Mouse (Mus musculus) thymus, postnatal 0 days (tissue): ENCODE data around the gene Mta3. TPM values are rescaled to one million over a fixed set of nuclear protein-coding genes. Genes with fewer than 3 reads are reported as not detected.

Experiments
- DNase-seq: peaks from one replicate; pipeline ENCODE4 v3.0.0-alpha.2; 2015; ENCODE audit warnings: low spot score
- polyA plus RNA-seq: library from polyadenylated mRNA; unstranded; fragments of >200 nt; fragmentation: Nextera tagmentation; extraction: Ambion mirVana; gene quantifications from 2 replicates; pipeline ENCODE4 v1.2.1, GENCODE M21; 2015

Mta3 gene
- polyA plus RNA-seq, 1 experiment from 2014 or later: 67.0 TPM

DNA sequence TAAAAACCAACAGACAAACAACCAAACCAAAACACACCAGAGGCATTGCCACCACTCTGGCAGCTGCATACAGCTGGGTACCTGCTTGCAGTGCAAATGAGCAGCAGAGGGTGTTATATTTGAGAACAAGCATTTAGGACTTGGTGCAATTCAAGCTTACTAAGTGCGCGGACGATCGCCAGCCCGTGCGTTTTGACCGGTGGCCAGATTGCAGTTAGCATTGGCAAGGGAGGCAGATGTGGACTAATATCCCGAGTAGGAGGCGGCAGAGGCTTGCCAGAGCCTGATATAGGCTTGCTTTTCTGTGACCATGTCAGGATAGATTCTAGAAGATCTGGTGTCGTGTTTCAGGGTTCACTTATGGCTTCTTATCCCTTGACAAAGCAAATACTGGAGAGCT lies 52.1 kb downstream of the Mta3 start:
- no peak for DNase-seq

DNA sequence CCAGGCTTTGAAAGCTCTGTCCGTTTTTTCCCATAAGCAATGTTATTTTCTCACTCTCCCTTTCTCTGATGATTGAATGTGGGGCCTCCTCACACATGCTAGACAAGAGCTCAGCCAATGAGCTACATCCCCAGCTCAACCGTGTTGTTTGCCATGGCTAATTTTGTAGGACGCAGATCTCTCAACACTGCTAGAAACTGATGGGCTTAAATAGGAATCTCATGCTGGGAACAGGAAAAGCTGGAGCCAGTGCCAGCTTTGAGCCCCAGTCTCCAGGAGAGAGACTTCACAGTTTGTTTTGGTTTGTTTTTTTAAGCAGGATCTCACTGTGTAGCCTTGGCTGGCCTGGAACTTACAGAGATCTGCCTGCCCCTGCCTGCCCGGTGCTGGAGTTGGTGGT lies 53.6 kb downstream of the Mta3 start:
- no peak for DNase-seq

DNA sequence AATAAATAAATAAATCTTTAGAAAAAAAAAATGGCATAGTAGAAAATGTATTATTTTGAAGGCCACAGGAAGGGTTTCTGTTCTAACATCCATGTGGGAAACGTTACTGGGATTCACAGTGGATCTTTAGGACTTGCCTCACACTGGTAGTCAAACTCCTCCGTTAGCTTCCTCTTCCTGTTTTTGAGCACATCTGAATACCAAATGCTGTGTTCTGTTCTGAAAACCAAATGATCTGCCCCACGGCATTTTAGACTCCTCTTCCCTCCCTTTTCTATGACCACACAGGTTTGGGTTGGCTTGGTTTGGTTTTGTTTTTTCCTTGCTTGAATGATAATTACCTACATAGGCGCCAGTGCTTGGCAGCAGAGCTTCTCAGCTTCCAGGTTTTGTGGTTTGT lies 58.6 kb downstream of the Mta3 start:
- no peak for DNase-seq

DNA sequence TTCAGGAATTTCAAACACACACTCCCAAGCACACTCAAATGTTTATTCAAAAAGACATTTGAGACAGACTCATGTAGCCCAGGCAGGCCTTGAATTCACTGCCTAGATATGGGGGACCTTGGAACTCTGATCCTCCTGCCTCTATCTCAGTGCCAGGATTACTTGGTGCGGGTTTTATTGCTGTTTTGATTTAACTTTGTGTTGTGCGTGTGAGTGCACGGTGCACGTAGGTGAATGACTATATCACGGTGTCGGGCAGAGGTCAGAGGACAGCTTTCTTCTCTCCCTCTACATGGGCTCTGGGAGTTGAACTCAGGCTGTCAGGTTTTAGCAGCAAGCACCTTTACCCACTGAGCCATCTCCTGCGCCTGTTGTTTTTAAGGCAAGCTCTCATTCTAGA lies 61.1 kb downstream of the Mta3 start:
- DNase-seq: no peak

DNA sequence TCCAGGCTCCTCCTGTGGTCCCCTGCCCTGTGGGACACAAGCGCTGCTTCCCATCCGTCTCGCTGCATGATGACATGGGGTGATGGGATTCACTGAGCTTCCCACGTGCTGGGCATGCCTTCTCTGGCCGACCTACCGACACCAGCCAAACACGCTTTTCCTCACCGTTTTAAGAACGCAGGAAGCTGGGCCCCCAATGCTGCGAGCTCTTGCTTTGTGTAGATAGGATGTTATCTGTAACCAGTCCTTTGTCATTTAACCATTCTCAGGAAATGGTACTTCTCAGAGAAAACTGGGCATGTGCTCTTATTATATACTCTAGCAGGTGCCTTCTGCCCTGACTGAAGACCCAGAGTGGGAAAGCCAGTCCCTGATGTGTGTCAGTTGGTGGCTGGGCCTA lies 62.3 kb downstream of the Mta3 start:
- peak; percentile 47 for DNase-seq

DNA sequence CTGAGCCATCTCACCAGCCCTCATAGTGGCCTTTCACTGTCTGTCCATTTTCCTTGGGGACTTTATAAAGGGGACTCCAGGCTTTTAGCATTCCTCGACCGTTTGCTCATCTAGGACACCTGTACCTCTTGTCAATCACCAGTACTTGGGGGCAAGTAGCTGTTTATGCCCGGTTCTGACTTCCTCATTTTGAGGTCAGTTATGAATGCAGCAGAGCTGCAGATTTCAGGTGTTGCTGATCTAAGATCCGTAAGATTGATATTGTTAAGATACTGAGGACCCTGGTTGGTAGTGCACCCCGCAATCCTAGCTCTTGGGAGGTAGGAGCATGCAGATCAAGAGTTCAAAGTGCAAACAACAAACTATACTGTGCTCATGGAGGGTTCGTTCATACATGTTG lies 64.4 kb downstream of the Mta3 start:
- DNase-seq: no peak

DNA sequence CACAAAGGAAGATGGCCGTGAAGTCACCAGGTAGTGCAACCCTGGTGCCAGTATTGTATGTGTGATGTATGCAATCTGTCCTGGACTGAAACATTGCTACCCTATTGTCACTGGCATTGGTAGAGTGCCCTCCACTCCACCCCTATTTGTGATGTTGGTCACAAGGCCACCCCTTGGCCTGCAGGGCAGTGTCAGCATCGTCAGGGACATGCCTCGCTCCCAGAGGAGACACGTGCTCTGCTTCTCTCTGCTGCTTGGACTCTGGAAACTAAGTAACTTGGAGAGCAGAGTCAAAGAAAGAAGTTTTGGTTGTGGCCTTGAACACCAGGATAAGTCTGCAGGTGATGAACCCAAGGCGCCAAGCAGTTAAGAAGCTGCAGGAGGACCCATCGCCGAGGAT lies 65.0 kb downstream of the Mta3 start:
- DNase-seq: peak; percentile 31

DNA sequence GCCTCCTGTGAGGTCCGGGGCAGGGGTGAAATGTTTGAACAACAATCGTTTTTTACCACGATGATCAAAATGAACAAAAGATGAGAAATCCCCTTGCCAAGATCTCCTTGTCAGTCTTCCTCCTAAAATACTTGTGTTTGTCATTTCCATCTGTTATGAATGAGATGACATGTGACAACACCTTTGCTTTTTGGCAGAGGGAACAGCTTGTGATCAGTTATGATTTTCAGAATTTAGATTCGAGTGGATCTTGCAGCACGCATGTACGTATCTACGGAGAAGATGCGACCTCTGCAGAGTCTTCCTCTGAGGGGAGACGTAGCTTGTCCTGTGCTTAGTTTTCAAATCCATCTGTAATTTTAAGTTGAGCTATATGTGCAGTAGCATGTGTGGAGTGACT lies 66.1 kb downstream of the Mta3 start:
- DNase-seq: peak; percentile 18

DNA sequence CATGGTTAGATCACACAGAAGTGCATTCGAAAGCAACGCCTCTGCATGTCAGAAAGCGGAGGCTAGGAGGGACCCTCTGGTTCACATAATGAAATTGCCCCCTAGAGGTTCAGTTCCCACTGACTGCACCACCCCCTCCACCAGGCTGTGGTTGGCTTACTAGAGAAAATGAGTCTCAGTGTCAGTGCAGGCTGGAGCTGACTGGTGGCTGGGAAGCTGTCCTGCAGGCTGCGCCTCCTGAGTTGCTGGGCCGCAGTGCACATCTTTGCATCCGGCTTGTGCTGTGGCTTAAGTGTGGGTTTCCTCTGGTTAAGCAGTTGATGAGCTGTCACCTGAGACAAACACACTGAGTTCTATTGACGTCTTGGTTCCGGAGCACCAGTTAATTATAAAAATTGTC lies 66.7 kb downstream of the Mta3 start:
- peak; percentile 90 for DNase-seq

DNA sequence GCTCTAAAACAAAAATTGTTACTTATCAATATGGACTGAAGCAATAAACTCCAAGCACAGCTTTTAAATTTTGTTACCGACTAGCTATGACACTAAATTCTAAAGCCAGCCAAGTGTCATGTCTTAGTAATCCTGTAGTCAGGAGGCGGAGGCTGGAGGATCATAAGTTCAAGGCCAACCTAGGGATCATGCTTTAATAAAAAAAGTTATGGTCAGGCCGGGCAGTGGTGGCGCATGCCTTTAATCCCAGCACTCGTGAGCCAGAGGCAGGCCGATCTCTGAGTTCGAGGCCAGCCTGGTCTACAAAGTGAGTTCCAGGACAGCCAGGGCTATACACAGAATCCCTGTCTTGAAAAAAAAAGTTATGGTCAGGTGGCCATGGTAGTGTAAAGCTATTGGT lies 71.0 kb downstream of the Mta3 start:
- no peak for DNase-seq

DNA sequence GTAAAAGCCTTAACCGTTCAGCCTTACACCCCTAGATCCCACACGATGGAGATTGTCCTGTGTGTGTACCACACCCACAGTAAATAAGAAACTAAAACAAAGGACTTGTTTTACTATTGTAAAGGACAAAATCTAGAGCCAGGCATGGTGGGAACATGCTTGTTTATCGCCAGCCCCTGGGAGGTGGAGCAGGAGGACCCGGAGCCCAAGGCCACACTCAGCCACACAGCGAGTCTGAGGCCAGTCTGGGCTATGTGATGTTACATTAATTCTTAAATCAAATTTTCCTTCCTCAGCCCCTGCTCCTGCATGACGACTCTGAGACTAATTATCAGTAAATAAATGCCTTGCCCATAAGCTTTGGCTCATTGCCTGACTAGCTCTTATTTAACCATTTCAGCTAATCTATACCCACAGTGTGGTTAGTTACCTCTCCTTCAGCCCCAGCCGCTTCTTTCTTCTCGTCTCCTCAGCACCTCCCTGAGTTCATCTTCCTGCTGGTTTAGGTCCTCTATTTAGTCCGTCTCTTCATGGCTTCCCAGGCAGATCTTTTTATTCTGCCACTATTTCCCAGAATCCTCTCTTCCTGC lies 71.6 kb downstream of the Mta3 start:
- no peak for DNase-seq

DNA sequence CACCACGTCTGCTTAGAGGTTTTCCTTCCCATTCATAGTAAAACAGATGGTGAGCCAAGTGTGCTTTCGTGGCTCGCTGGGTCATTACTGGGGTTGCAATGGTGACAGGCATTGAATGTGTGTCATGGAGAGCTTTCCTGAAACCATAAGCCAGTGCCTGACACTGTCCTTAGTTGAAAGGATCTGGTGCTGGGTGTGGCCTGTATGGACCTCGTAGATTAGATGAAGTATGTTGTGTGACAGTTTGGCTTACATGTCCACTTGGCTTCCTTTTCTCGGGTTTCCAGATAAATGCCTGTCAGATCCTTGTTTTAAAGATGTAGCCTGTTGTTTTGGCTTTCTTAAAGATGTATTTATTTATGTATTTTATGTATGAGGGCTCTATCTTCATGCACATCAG lies 74.3 kb downstream of the Mta3 start:
- no peak for DNase-seq

DNA sequence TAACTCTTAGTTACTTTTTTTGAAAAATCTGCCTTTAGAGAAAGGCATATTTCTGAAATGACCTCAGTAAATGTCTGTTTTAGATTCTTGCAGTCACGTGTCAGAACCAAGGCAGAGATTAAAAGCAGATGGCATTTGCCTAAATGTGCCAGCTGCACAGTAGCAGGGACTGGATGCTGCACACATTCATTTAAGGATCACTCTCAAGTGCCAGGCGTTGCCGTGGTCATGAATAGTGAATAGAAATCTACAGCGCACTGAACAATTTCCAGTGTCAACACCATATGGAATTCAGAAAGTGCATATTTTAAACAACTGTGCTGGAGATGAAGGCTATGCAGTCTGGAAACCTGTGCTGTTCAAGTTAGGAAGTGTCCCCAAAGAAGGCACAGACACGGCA lies 76.8 kb downstream of the Mta3 start:
- DNase-seq: no peak

DNA sequence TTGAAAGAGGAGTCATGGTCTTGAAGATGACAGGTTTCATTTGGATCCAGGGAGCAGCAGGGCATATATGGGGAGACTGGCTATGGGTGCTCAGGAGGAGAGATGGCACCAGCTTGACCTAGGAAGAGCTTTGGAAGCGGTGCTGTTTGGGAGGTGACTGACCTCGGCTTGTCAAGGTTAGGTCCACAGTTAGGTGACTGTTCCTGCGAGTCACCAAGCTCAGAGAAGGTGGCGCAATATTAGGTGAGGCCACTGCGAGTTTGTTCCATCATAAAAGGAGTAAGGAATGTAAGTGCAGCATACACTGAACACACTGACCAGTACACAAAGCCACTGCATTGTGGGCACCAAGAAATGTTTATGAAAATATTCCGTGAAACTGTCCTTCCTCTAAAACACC lies 80.5 kb downstream of the Mta3 start:
- no peak for DNase-seq

DNA sequence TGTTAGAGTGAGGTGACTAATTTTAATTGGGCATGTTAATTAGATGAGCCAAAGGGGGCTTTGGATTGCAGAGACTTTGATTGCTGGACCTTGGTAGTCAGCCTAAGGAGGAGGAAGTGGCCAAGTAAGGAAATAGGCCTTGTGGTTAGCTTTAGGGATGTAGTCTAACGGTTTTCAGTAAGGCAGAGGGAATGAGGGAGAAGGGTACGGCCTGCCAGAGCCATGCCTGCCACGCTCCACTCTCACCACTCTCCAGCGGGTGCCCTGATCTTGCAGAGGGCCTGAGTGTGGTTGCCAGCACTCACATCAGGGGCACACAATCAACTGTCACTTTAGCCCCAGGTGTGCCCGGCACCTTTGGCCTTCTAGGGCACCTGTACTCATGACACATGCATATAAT lies 84.2 kb downstream of the Mta3 start:
- no peak for DNase-seq

DNA sequence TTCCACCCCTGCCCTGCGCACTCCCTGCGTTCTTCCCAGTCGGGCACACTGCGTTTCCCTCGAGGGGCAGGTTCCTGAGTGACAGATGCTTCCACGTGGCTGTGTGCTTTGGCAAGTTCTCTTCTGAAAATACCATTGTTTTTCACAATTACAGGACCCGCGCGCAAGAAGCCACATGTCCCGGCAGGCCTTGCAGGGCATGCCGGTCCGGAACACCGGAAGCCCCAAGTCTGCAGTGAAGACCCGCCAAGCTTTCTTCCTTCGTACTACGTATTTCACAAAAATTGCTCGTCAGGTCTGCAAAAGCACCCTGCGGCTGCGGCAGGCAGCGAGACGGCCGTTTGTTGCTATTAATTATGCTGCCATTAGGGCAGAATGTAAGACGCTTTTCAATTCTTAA lies 86.4 kb downstream of the Mta3 start:
- no peak for DNase-seq

DNA sequence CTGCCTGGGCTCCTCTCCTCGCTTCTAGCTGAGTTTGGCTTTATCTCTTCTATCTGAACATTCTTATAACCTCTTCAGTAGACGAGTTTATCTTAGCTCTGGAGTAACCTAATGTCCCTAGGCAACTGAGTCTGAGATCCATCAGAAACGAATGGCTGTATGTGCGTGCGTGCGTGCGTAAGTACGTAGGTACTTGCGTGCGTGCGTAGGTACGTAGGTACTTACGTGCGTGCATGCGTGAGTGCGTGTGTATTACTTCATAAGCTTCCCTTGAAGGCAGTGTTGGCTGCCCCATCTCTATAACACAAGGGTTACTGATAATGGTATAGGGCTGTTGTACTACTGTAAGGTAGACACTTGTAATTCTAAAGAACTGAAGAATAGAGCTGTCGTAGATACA lies 89.2 kb downstream of the Mta3 start:
- no peak for DNase-seq

DNA sequence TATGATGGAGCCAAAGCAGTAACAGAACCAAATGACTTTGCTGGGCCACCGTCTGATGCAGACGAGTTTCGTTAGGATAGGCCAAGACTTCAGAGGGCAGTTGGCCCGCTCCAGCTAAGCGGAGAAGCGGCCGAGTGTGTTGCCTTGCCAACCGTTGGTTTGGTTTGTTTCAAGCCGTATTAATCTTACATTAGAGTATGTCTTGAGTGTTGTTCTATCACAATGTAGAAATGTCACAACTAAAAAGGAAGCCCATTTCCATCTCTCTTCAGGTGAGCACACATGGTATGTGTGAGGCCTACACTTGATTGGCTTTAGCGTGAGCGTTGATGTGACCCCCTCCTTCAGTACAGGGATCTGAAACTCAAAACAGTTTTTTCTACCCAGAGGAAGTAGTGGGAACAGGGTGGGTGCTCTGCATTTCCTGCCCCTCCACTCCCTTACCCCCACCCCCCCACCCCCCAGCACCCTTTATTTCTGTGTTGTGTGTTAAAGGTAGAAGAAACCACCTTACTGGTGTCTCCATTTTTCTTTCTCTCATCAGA lies 93.6 kb downstream of the Mta3 start:
- DNase-seq: peak; percentile 24

DNA sequence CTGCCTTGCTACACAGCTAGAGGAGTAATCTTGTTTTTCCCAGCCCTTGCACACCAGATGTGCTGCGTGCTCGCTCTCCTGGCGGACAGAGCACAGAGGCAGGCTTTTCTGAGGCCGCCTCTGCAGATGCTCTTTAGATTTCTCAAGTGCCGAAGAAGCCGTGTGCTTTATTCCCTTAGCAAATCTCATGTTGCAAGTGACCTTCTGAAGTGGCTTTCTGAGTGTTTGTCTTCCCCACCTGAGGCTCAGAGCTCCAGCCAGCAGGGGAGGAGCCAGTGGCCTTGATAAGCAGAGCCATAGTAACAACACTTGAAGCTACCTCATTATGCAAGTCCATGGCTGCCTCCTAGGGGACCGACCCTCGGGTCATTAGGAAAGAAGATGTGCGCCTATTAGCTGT lies 98.0 kb downstream of the Mta3 start:
- DNase-seq: no peak

DNA sequence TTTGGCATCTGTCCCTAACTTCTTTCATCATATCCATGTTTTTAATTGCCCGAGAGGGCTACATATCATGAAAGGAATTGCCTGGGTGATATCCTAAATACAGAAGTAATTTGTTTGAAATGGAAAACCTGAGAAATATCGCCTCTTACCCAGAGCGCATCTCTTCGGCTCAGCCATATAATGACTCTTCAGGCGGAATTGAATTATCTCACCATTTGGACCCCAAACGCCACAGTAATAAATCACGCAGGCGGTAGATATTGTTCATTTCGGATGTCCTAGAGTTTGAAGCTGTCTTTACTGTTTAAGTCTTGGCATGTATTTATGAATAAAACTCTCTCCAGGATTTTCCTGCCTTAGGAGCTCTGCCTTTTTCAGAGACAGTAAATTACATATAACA lies 99.1 kb downstream of the Mta3 start:
- DNase-seq: no peak

DNA sequence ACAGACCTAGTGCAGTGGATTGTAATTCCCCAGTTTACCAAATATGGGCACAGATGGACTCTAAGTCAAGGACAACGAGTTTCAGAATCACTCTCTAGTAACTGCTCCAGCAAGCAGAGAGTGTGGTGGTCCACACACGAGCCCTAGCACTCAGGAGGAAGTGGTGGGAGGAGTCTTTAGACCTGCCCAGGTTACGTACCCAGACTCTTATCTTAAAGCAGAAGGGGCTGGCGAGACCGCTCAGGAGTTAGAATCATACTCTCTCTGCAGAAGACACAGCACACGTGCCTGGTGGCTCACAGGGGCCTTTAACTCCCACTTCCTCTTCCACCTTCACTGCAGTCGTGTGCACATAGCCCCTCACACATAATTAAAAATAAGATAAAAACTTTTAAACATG lies 101.4 kb downstream of the Mta3 start:
- peak; percentile 41 for DNase-seq

DNA sequence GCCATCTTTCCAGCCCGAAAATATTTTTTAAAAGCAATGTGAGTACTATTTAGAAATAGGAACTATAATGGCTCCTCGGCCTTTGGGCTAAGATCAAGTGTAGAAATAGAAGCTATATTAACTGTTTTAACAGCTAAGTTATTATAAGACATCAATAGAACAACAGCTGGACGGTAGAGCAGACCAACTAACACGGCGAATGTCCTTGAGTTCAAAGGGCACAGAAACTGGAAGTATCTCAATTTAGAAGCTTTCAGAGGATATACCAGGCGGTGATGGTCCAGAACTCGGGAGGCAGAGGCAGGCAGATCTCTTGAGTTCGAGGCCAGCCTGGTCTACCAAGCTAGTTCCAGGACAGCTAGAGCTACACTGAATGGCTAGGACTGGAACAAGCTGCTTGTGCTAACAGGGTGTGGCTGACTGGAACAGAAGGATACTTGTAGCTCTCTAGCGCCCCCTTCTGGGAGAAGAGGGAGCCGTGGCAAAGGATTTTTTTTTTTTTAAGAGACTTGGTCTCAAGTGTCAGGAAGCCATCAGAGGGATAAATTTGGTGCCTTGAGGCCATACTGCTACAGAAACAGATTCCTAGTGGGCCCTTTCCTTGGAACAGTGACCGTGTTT lies 101.9 kb downstream of the Mta3 start:
- DNase-seq: peak; percentile 83

DNA sequence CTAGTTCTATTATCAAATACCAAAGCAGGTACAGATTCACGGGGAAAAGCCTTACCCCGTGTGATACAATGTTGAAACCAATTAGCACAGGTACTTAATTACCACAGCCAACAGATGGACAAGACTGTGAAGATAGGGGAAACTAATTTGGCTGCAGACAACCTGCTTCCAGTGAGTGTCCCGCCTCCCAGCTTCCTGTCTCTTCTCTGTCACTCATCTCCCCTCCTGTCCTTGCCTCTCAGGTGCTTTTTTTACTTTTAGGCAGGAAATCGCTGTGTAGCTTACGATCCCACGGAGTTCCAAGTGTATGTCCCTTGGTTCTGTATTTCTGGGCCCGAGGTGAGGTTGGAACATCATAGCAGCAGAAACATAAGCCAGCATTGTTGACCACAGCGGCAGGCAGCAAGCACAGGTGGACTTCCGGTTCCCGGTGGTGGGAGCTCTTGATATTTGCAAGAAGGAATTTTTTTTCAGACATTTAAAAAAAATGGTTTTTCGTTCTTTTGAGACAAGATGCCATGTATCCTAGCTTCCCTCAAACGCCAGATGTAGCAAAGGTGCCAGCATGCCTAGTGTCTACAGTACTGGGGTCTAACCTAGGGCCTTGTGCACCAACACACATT lies 102.6 kb downstream of the Mta3 start:
- no peak for DNase-seq
